Mouse (Mus musculus) forebrain, embryonic 13.5 days (tissue): ENCODE measurements at regions not wholly inside any gene's neighbourhood (a gene's known extent, or its start where the extent isn't known, plus 50 kb on each side); places are given as distances from the start of the nearest gene placed in this dataset.

Experiments
- ATAC-seq: fragments of 200-750 bp; cut with Nextera tagmentation; 2 replicates; pipeline ENCODE4 v1.8.0; 2017
- H3K27ac ChIP-seq: fragments of 300-500 bp; sonication (generic); 2 replicates; pipeline ENCODE4 v1.5.1; 2015; ENCODE audit warnings: inconsistent platforms, mild to moderate bottlenecking, moderate library complexity
- H3K27me3 ChIP-seq: fragments of 300-500 bp; sonication (generic); 2 replicates; pipeline ENCODE4 v1.6.1; 2015; ENCODE audit warnings: mild to moderate bottlenecking, inconsistent platforms
- H3K36me3 ChIP-seq: fragments of 300-500 bp; sonication (generic); 2 replicates; pipeline ENCODE4 v1.6.1; 2015; ENCODE audit warnings: mild to moderate bottlenecking, inconsistent platforms; ENCODE audit not compliant: poor library complexity, severe bottlenecking
- H3K4me1 ChIP-seq: fragments of 300-500 bp; sonication (generic); 2 replicates; pipeline ENCODE4 v1.6.1; 2015; ENCODE audit warnings: inconsistent platforms
- H3K4me2 ChIP-seq: fragments of 300-500 bp; sonication (generic); 2 replicates; pipeline ENCODE4 v1.6.1; 2015; ENCODE audit warnings: inconsistent platforms, mild to moderate bottlenecking, moderate library complexity
- H3K4me3 ChIP-seq: fragments of 300-500 bp; sonication (generic); 2 replicates; pipeline ENCODE4 v1.5.1; 2015; ENCODE audit warnings: mild to moderate bottlenecking, inconsistent platforms
- H3K9ac ChIP-seq: fragments of 300-500 bp; sonication (generic); 2 replicates; pipeline ENCODE4 v1.6.1; 2015; ENCODE audit warnings: mild to moderate bottlenecking, inconsistent platforms
- H3K9me3 ChIP-seq: fragments of 300-500 bp; sonication (generic); replicated peaks from 2 replicates; pipeline ENCODE4 v1.6.1; 2016; ENCODE audit warnings: inconsistent platforms
- WGBS: fragments of 180-500 bp; shearing (Covaris S2); methylation state at CpG from one replicate; pipeline ENCODE4 v1.1.7; 2015; 5-methylcytosine and 5-hydroxymethylcytosine counted together

- Histone ChIP-seq H3K9me3 (no peaks in the 10 kb centered on the region), H3K4me2 (no peak overlapping the region), H3K27ac (no peak overlapping the region), H3K36me3 (no peaks in the 10 kb centered on the region), H3K27me3 (peaks cover 4% of the 10 kb centered on the region; the same call in 1 of the 2 replicates), H3K4me1 (peaks cover 39% of the 10 kb centered on the region), H3K4me3 (no peak overlapping the region), H3K9ac (no peak overlapping the region)
- ATAC-seq = no peak
- 71% methylated on average over 2 of the region's 2 CpGs for WGBS
These were observed 568.1 kb downstream of the Adgrl2 start for GRCm38 (mm10) chr3:148422205-148422604.

DNA sequence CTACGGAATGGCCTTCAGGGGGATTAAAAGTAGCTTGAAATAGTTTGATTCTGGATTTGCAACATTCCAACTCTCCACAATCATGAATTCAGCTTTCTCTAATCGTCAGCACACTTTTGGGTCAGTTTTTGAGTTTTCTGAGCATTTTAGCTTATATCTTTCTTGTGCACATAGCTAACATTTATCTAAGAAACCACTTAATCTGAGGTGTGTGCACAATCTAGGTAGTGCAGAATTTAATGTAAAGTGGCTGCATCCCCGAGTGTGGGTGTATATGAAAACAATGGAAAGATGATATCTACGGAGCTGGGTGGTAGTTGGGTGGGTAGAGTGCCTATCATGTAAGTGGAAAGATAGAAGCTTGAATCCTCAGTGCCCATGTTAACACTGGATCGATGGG is 570.1 kb downstream of the Adgrl2 start:
- Histone ChIP-seq H3K4me3 (no peak overlapping the region), H3K27ac (no peak overlapping the region), H3K4me2 (no peak overlapping the region), H3K4me1 (peaks cover 22% of the 10 kb centered on the region), H3K27me3 (peaks cover 1% of the 10 kb centered on the region; the same call in 1 of the 2 replicates), H3K9me3 (no peaks in the 10 kb centered on the region), H3K36me3 (no peaks in the 10 kb centered on the region), H3K9ac (no peak overlapping the region)
- ATAC-seq = no peak
- 87% methylated on average over 5 of the region's 5 CpGs for WGBS

DNA sequence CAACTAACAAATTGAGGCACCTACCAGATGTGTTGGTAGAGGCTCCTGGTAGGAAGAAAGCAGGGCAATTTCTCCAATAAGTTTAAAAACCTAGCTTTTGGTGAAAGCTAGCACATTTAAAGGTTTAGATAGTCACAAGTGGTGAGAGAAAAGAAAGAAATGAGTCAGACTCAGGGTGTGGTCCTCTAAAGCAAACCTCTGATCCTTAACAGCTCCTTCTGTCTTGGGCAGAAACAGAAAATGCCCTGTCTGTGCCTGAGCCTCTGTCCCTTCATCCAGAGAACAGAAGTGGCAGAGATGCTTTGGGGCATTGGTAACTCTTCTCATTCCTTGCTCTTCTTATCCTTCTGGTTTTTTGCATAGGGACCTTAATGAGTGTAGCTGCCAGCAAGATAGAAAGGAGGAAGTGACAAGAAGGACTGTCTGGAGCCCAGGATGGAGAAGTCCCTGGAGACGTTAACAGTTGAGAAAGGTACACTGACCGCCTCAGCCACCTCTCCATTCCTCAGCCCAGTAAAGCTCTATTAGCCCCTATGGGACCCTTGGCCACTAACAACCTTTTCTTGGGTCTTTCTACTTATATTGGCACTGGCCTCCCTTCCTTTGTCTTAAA is 570.8 kb downstream of the Adgrl2 start:
- no peak for ATAC-seq
- Histone ChIP-seq H3K9me3 (no peaks in the 10 kb centered on the region), H3K4me2 (no peak overlapping the region), H3K4me1 (peaks cover 15% of the 10 kb centered on the region), H3K36me3 (no peaks in the 10 kb centered on the region), H3K4me3 (no peak overlapping the region), H3K27ac (no peak overlapping the region), H3K9ac (no peak overlapping the region), H3K27me3 (no peaks in the 10 kb centered on the region)
- 80% methylated on average over 2 of the region's 2 CpGs for WGBS

GRCm38 (mm10) chr3:148418067-148418466 is 572.3 kb downstream of the Adgrl2 start:
- Histone ChIP-seq H3K4me1 (peaks cover 6% of the 10 kb centered on the region; the same call in 1 of the 2 replicates), H3K9ac (no peak overlapping the region), H3K9me3 (no peaks in the 10 kb centered on the region), H3K36me3 (no peaks in the 10 kb centered on the region), H3K4me2 (no peak overlapping the region), H3K4me3 (no peak overlapping the region), H3K27ac (no peak overlapping the region), H3K27me3 (no peaks in the 10 kb centered on the region)
- 18% methylated on average over 6 of the region's 6 CpGs for WGBS
- ATAC-seq = no peak

GRCm38 (mm10) chr3:148415443-148415842 is 574.9 kb downstream of the Adgrl2 start:
- no peak for ATAC-seq
- Histone ChIP-seq H3K9ac (no peak overlapping the region), H3K4me3 (no peak overlapping the region), H3K9me3 (no peaks in the 10 kb centered on the region), H3K4me1 (0 out of 2 replicates have a peak, but pooled peaks cover 6% of the 10 kb centered on the region), H3K27ac (no peak overlapping the region), H3K36me3 (no peaks in the 10 kb centered on the region), H3K27me3 (no peaks in the 10 kb centered on the region), H3K4me2 (no peak overlapping the region)
- 84% methylated on average over 7 of the region's 7 CpGs for WGBS

- no peak overlapping the region for H3K4me3 ChIP-seq
- ATAC-seq = no peak
- H3K27ac ChIP-seq = no peak overlapping the region
- no peaks in the 10 kb centered on the region for H3K36me3 ChIP-seq
- H3K27me3 ChIP-seq = no peaks in the 10 kb centered on the region
- no peaks in the 10 kb centered on the region for H3K9me3 ChIP-seq
- H3K4me1 ChIP-seq = 0 out of 2 replicates have a peak, but pooled peaks cover 5% of the 10 kb centered on the region
- no peak overlapping the region for H3K9ac ChIP-seq
- H3K4me2 ChIP-seq = no peak overlapping the region
- WGBS = 80% methylated on average over 1 of the region's 1 CpGs
These were observed 577.3 kb downstream of the Adgrl2 start for GRCm38 (mm10) chr3:148413027-148413426.

- no peak overlapping the region for H3K4me2 ChIP-seq
- H3K9ac ChIP-seq = no peak overlapping the region
- no peak for ATAC-seq
- no peaks in the 10 kb centered on the region for H3K27me3 ChIP-seq
- no peaks in the 10 kb centered on the region for H3K9me3 ChIP-seq
- no peak overlapping the region for H3K27ac ChIP-seq
- H3K36me3 ChIP-seq = no peaks in the 10 kb centered on the region
- no peak overlapping the region for H3K4me3 ChIP-seq
- 74% methylated on average over 1 of the region's 1 CpGs for WGBS
- H3K4me1 ChIP-seq = no peaks in the 10 kb centered on the region
These were observed 578.2 kb downstream of the Adgrl2 start for GRCm38 (mm10) chr3:148412191-148412590.

- Histone ChIP-seq H3K36me3 (no peaks in the 10 kb centered on the region), H3K9ac (no peak overlapping the region), H3K27ac (no peak overlapping the region), H3K4me2 (no peak overlapping the region), H3K4me3 (no peak overlapping the region), H3K4me1 (no peaks in the 10 kb centered on the region), H3K9me3 (no peaks in the 10 kb centered on the region), H3K27me3 (no peaks in the 10 kb centered on the region)
- no peak for ATAC-seq
- 52% methylated on average over 7 of the region's 7 CpGs for WGBS
These were observed 592.0 kb downstream of the Adgrl2 start for GRCm38 (mm10) chr3:148398349-148398748.

DNA sequence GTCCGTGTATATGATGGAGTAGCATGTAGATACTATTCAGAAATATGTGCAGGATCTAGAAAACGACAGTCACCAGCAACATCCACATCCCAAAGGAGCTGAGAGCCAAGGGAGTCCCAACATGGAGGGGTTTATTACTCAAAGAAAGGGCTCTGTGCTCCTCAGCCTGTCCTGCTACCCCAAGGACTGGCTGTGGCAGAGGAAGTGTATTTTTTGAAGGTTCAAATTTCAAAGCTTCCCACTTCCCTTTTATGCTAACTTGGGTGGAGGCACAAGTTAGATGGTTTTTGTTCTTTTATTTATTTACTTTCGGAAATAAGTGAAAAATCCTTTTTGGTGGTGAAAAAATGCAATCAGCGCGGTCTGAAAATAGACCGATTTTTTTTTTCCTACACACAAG is 602.8 kb downstream of the Adgrl2 start:
- H3K9ac ChIP-seq = no peak overlapping the region
- no peak overlapping the region for H3K4me2 ChIP-seq
- no peak overlapping the region for H3K4me3 ChIP-seq
- H3K4me1 ChIP-seq = no peaks in the 10 kb centered on the region
- no peaks in the 10 kb centered on the region for H3K36me3 ChIP-seq
- no peak for ATAC-seq
- H3K9me3 ChIP-seq = no peaks in the 10 kb centered on the region
- WGBS = 92% methylated on average over 6 of the region's 6 CpGs
- no peaks in the 10 kb centered on the region for H3K27me3 ChIP-seq
- H3K27ac ChIP-seq = no peak overlapping the region

DNA sequence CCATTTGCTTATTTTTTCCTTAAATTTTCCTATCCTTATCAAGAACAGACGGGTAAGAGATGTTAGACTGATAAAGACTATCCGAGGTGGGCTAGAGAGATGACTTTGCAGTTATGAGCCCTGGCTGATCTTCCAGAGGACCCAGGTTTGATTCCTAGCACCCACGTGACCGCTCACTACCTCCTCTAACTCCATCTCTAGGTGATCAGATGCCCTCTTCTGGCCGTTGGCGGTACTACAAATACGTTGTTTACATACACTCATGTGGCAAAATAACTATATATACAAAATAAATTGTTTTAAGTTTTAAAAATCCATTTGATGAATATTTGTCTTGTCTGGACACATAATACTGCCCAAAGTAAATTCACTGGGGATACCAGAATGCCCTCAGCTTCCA is 604.6 kb downstream of the Adgrl2 start:
- no peak overlapping the region for H3K4me3 ChIP-seq
- WGBS = 93% methylated on average over 7 of the region's 7 CpGs
- H3K4me1 ChIP-seq = no peaks in the 10 kb centered on the region
- ATAC-seq = no peak
- no peaks in the 10 kb centered on the region for H3K36me3 ChIP-seq
- no peaks in the 10 kb centered on the region for H3K9me3 ChIP-seq
- no peaks in the 10 kb centered on the region for H3K27me3 ChIP-seq
- no peak overlapping the region for H3K27ac ChIP-seq
- no peak overlapping the region for H3K4me2 ChIP-seq
- no peak overlapping the region for H3K9ac ChIP-seq

GRCm38 (mm10) chr3:148381057-148381456 is 609.3 kb downstream of the Adgrl2 start:
- no peak overlapping the region for H3K9ac ChIP-seq
- H3K27me3 ChIP-seq = no peaks in the 10 kb centered on the region
- H3K9me3 ChIP-seq = no peaks in the 10 kb centered on the region
- no peak overlapping the region for H3K4me3 ChIP-seq
- 89% methylated on average over 1 of the region's 1 CpGs for WGBS
- no peaks in the 10 kb centered on the region for H3K36me3 ChIP-seq
- no peak overlapping the region for H3K27ac ChIP-seq
- H3K4me1 ChIP-seq = no peaks in the 10 kb centered on the region
- ATAC-seq = no peak
- H3K4me2 ChIP-seq = no peak overlapping the region

GRCm38 (mm10) chr3:148363331-148363730 is 627.0 kb downstream of the Adgrl2 start:
- Histone ChIP-seq H3K4me3 (no peak overlapping the region), H3K27me3 (no peaks in the 10 kb centered on the region), H3K9ac (no peak overlapping the region), H3K27ac (no peak overlapping the region), H3K36me3 (no peaks in the 10 kb centered on the region), H3K4me2 (no peak overlapping the region), H3K9me3 (no peaks in the 10 kb centered on the region), H3K4me1 (no peaks in the 10 kb centered on the region)
- ATAC-seq = no peak
- WGBS = 88% methylated on average over 5 of the region's 5 CpGs

DNA sequence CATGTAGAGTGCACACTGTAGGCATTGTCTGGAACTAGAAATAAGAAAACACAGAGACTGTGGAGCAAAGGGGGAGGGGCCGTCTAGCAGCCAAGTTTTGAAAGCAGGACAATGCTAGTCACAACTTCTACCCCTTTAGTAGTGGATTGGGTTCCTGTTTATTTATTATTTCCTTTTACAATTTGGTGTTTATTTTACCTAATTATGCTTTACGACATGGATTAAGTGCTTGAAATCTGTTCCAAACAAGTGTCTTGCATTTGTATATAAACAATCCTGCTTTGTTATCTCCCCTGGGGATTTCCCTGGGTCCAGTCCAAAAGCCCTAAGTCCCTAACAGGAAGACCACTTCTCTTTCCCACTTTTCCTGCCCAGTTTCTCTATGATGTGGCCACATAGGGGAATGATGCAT is 627.9 kb downstream of the Adgrl2 start:
- Histone ChIP-seq H3K4me2 (no peak overlapping the region), H3K9ac (no peak overlapping the region), H3K9me3 (no peaks in the 10 kb centered on the region), H3K36me3 (no peaks in the 10 kb centered on the region), H3K4me3 (no peak overlapping the region), H3K4me1 (no peaks in the 10 kb centered on the region), H3K27ac (no peak overlapping the region), H3K27me3 (no peaks in the 10 kb centered on the region)
- WGBS = 38% methylated on average over 2 of the region's 2 CpGs
- ATAC-seq = no peak
